Mouse (Mus musculus): ENCODE data around the gene Gpr19. TPM values are rescaled to one million over a fixed set of nuclear protein-coding genes. Genes with fewer than 3 reads are reported as not detected.

Gpr19 gene
- polyA plus RNA-seq, 1 experiment from 2014 or later: 6.4 TPM

- no peak for ATAC-seq (ENCODE audit: low read depth)
- Histone ChIP-seq H3K27ac (ENCODE audit: low read length) (peak overlapping the region; percentile 100), H3K4me3 (ENCODE audit: low read depth, low read length) (peak overlapping the region; percentile 86), H3K27me3 (ENCODE audit: control insufficient read depth, insufficient read depth, low read depth, low read length) (no peaks in the 10 kb centered on the region), H3K4me1 (ENCODE audit: control insufficient read depth, low read depth, low read length) (peaks cover 38% of the 10 kb centered on the region), H3K9ac (ENCODE audit: low read depth, low read length) (peak overlapping the region; percentile 94), H3K36me3 (ENCODE audit: control insufficient read depth, insufficient read depth) (peaks cover 16% of the 10 kb centered on the region), H3K4me2 (ENCODE audit: low read depth, low read length) (peak overlapping the region; percentile 99), H3K9me3 (replicated peaks; ENCODE audit: control insufficient read depth, low read length) (no peaks in the 10 kb centered on the region)
- WGBS (ENCODE audit: insufficient replicate concordance): 25% methylated on average over 3 of the region's 3 CpGs
Observed at GRCm38 (mm10) chr6:134926338-134926705, 27.9 kb upstream of the Gpr19 start.

- H3K4me2 ChIP-seq (ENCODE audit: low read depth, low read length): peak overlapping the region; percentile 58
- peaks cover 33% of the 10 kb centered on the region for H3K4me1 ChIP-seq (ENCODE audit: control insufficient read depth, low read depth, low read length)
- H3K27me3 ChIP-seq (ENCODE audit: control insufficient read depth, insufficient read depth, low read depth, low read length): no peaks in the 10 kb centered on the region
- ATAC-seq (ENCODE audit: low read depth): no peak
- WGBS (ENCODE audit: insufficient replicate concordance): 49% methylated on average over 4 of the region's 4 CpGs
- peaks cover 16% of the 10 kb centered on the region for H3K36me3 ChIP-seq (ENCODE audit: control insufficient read depth, insufficient read depth)
- peak overlapping the region; percentile 18 for H3K4me3 ChIP-seq (ENCODE audit: low read depth, low read length)
- no peak overlapping the region for H3K27ac ChIP-seq (ENCODE audit: low read length)
- peak overlapping the region; percentile 3; the same call in 1 of the 2 replicates for H3K9ac ChIP-seq (ENCODE audit: low read depth, low read length)
- H3K9me3 ChIP-seq (replicated peaks; ENCODE audit: control insufficient read depth, low read length): no peaks in the 10 kb centered on the region
Observed at GRCm38 (mm10) chr6:134925673-134926337, 27.4 kb upstream of the Gpr19 start.

- H3K36me3 ChIP-seq (ENCODE audit: control insufficient read depth, insufficient read depth): peaks cover 16% of the 10 kb centered on the region
- 57% methylated on average over 3 of the region's 3 CpGs for WGBS (ENCODE audit: insufficient replicate concordance)
- H3K4me1 ChIP-seq (ENCODE audit: control insufficient read depth, low read depth, low read length): peaks cover 35% of the 10 kb centered on the region
- no peak for ATAC-seq (ENCODE audit: low read depth)
- no peak overlapping the region for H3K27ac ChIP-seq (ENCODE audit: low read length)
- H3K27me3 ChIP-seq (ENCODE audit: control insufficient read depth, insufficient read depth, low read depth, low read length): no peaks in the 10 kb centered on the region
- no peak overlapping the region for H3K9ac ChIP-seq (ENCODE audit: low read depth, low read length)
- H3K4me3 ChIP-seq (ENCODE audit: low read depth, low read length): no peak overlapping the region
- H3K9me3 ChIP-seq (replicated peaks; ENCODE audit: control insufficient read depth, low read length): no peaks in the 10 kb centered on the region
- peak overlapping the region; percentile 41 for H3K4me2 ChIP-seq (ENCODE audit: low read depth, low read length)
Observed at GRCm38 (mm10) chr6:134924262-134924661, 25.9 kb upstream of the Gpr19 start.

- Histone ChIP-seq H3K9ac (ENCODE audit: low read depth, low read length) (no peak overlapping the region), H3K9me3 (replicated peaks; ENCODE audit: control insufficient read depth, low read length) (no peaks in the 10 kb centered on the region), H3K27ac (ENCODE audit: low read length) (0 out of 2 replicates have a peak overlapping the region, but pooled peaks have one; percentile 15), H3K36me3 (ENCODE audit: control insufficient read depth, insufficient read depth) (peaks cover 16% of the 10 kb centered on the region), H3K4me2 (ENCODE audit: low read depth, low read length) (peak overlapping the region; percentile 49), H3K27me3 (ENCODE audit: control insufficient read depth, insufficient read depth, low read depth, low read length) (no peaks in the 10 kb centered on the region), H3K4me3 (ENCODE audit: low read depth, low read length) (peak overlapping the region; percentile 42), H3K4me1 (ENCODE audit: control insufficient read depth, low read depth, low read length) (peaks cover 36% of the 10 kb centered on the region)
- WGBS (ENCODE audit: insufficient replicate concordance): 72% methylated on average over 4 of the region's 4 CpGs
- ATAC-seq (ENCODE audit: low read depth): no peak
Observed at GRCm38 (mm10) chr6:134923670-134924069, 25.3 kb upstream of the Gpr19 start.

GRCm38 (mm10) chr6:134922511-134923195 is 24.3 kb upstream of the Gpr19 start:
- Histone ChIP-seq H3K9me3 (replicated peaks; ENCODE audit: control insufficient read depth, low read length) (no peaks in the 10 kb centered on the region), H3K27me3 (ENCODE audit: control insufficient read depth, insufficient read depth, low read depth, low read length) (no peaks in the 10 kb centered on the region), H3K4me1 (ENCODE audit: control insufficient read depth, low read depth, low read length) (peaks cover 37% of the 10 kb centered on the region), H3K4me3 (ENCODE audit: low read depth, low read length) (peak overlapping the region; percentile 90), H3K36me3 (ENCODE audit: control insufficient read depth, insufficient read depth) (peaks cover 16% of the 10 kb centered on the region), H3K9ac (ENCODE audit: low read depth, low read length) (peak overlapping the region; percentile 95), H3K27ac (ENCODE audit: low read length) (peak overlapping the region; percentile 99), H3K4me2 (ENCODE audit: low read depth, low read length) (peak overlapping the region; percentile 100)
- 17% methylated on average over 9 of the region's 9 CpGs for WGBS (ENCODE audit: insufficient replicate concordance)
- ATAC-seq (ENCODE audit: low read depth): no peak

- WGBS (ENCODE audit: insufficient replicate concordance): 10% methylated on average over 20 of the region's 20 CpGs
- peaks cover 42% of the 10 kb centered on the region for H3K4me1 ChIP-seq (ENCODE audit: control insufficient read depth, low read depth, low read length)
- peak overlapping the region; percentile 100 for H3K4me2 ChIP-seq (ENCODE audit: low read depth, low read length)
- H3K27me3 ChIP-seq (ENCODE audit: control insufficient read depth, insufficient read depth, low read depth, low read length): no peaks in the 10 kb centered on the region
- H3K36me3 ChIP-seq (ENCODE audit: control insufficient read depth, insufficient read depth): peaks cover 16% of the 10 kb centered on the region
- H3K9me3 ChIP-seq (replicated peaks; ENCODE audit: control insufficient read depth, low read length): no peaks in the 10 kb centered on the region
- H3K27ac ChIP-seq (ENCODE audit: low read length): peak overlapping the region; percentile 99
- H3K9ac ChIP-seq (ENCODE audit: low read depth, low read length): peak overlapping the region; percentile 95
- ATAC-seq (ENCODE audit: low read depth): no peak
- H3K4me3 ChIP-seq (ENCODE audit: low read depth, low read length): peak overlapping the region; percentile 90
Observed at GRCm38 (mm10) chr6:134921695-134922510, 23.5 kb upstream of the Gpr19 start.

GRCm38 (mm10) chr6:134921014-134921694 is 22.8 kb upstream of the Gpr19 start:
- Histone ChIP-seq H3K9ac (ENCODE audit: low read depth, low read length) (peak overlapping the region; percentile 95), H3K4me2 (ENCODE audit: low read depth, low read length) (peak overlapping the region; percentile 100), H3K4me3 (ENCODE audit: low read depth, low read length) (peak overlapping the region; percentile 90), H3K36me3 (ENCODE audit: control insufficient read depth, insufficient read depth) (peaks cover 16% of the 10 kb centered on the region), H3K27me3 (ENCODE audit: control insufficient read depth, insufficient read depth, low read depth, low read length) (no peaks in the 10 kb centered on the region), H3K27ac (ENCODE audit: low read length) (peak overlapping the region; percentile 99), H3K4me1 (ENCODE audit: control insufficient read depth, low read depth, low read length) (peaks cover 47% of the 10 kb centered on the region), H3K9me3 (replicated peaks; ENCODE audit: control insufficient read depth, low read length) (no peaks in the 10 kb centered on the region)
- peak; percentile 30 for ATAC-seq (ENCODE audit: low read depth)
- under 1% methylated on average over 32 of the region's 32 CpGs for WGBS (ENCODE audit: insufficient replicate concordance)

GRCm38 (mm10) chr6:134920190-134921013 is 22.0 kb upstream of the Gpr19 start, which contains the start of gene Cdkn1b:
Gene Cdkn1b, plus strand, starts transcription at chr6:134920401.
- Histone ChIP-seq H3K36me3 (ENCODE audit: control insufficient read depth, insufficient read depth) (peaks cover 16% of the 10 kb centered on the region), H3K9me3 (replicated peaks; ENCODE audit: control insufficient read depth, low read length) (no peaks in the 10 kb centered on the region), H3K4me2 (ENCODE audit: low read depth, low read length) (peak within 1 kb of the TSS; percentile 100), H3K27me3 (ENCODE audit: control insufficient read depth, insufficient read depth, low read depth, low read length) (no peaks in the 10 kb centered on the region), H3K27ac (ENCODE audit: low read length) (peak within 1 kb of the TSS; percentile 99), H3K9ac (ENCODE audit: low read depth, low read length) (peak within 1 kb of the TSS; percentile 95), H3K4me3 (ENCODE audit: low read depth, low read length) (peak within 1 kb of the TSS; percentile 90), H3K4me1 (ENCODE audit: control insufficient read depth, low read depth, low read length) (peaks cover 44% of the 10 kb centered on the region)
- peak; percentile 91 for ATAC-seq (ENCODE audit: low read depth)
- WGBS (ENCODE audit: insufficient replicate concordance): under 1% methylated on average over 77 of the region's 77 CpGs

Measured in liver, embryonic 16.5 days (tissue).